Mouse (Mus musculus) gonadal fat pad, adult 2 months (tissue): ENCODE results near the gene Mon1a. TPM values are rescaled to one million over a fixed set of nuclear protein-coding genes. Genes with fewer than 3 reads are reported as not detected.

ENCODE experiments used
- DNase-seq: peaks from one replicate; pipeline ENCODE4 v3.0.0-alpha.2; 2012; ENCODE audit warnings: low read depth
- polyA plus RNA-seq: library from polyadenylated mRNA; depleted of rRNA; stranded (reverse); fragments of >200 nt; gene quantifications from 2 replicates; pipeline ENCODE4 v1.2.3, GENCODE M21; 2012; rRNA removed

Mon1a gene
- polyA plus RNA-seq, 1 experiment: 26.2 TPM

- no peak for DNase-seq
Measured at GRCm38 (mm10) chr9:107949922-107950235, 61.9 kb downstream of the Mon1a start, which contains the start of gene Traip. TSS of gene Traip (plus strand) at chr9:107950136.

- DNase-seq: no peak
Measured at GRCm38 (mm10) chr9:107950460-107951355, 62.8 kb downstream of the Mon1a start.

Other genes with a start within 250 kb of the Mon1a start
- 10.5 and 12.5 TPM in 2 replicates for gene Slc38a3, start 218.6 kb upstream of the Mon1a start, polyA plus RNA-seq
- gene Gnat1, start 208.4 kb upstream of the Mon1a start, polyA plus RNA-seq: 0.24 TPM in 1 of 2 replicates, not detected in the other
- gene Sema3f, start 177.7 kb upstream of the Mon1a start, polyA plus RNA-seq: 59.8 and 64.0 TPM in 2 replicates
- gene Rbm5, start 117.2 kb upstream of the Mon1a start, polyA plus RNA-seq: 59.3 and 73.5 TPM in 2 replicates
- gene Rbm6, start 14.9 kb upstream of the Mon1a start, polyA plus RNA-seq: 19.0 and 20.9 TPM in 2 replicates
- gene Mst1r, start 18.7 kb downstream of the Mon1a start, polyA plus RNA-seq: 34.3 and 40.2 TPM in 2 replicates
- gene Actl11, start 40.3 kb downstream of the Mon1a start, polyA plus RNA-seq: 2.3 and 3.1 TPM in 2 replicates
- 0.84 and 0.92 TPM in 2 replicates for gene Camkv, start 47.5 kb downstream of the Mon1a start, polyA plus RNA-seq
- 0.81 and 1.2 TPM in 2 replicates for gene Traip, start 62.0 kb downstream of the Mon1a start, polyA plus RNA-seq
- 43.3 and 65.1 TPM in 2 replicates for gene Uba7, start 87.4 kb downstream of the Mon1a start, polyA plus RNA-seq
- gene Gm20661, start 94.9 kb downstream of the Mon1a start, polyA plus RNA-seq: 0.84 and 1.0 TPM in 2 replicates
- 16.2 and 20.8 TPM in 2 replicates for gene Inka1, start 97.7 kb downstream of the Mon1a start, polyA plus RNA-seq
- gene Cdhr4, start 104.3 kb downstream of the Mon1a start, polyA plus RNA-seq: 13.0 and 14.5 TPM in 2 replicates
- 3.8 and 5.0 TPM in 2 replicates for gene Gm20662, start 108.2 kb downstream of the Mon1a start, polyA plus RNA-seq
- 94.3 and 97.5 TPM in 2 replicates for gene Ip6k1, start 114.3 kb downstream of the Mon1a start, polyA plus RNA-seq
- 51.3 and 52.0 TPM in 2 replicates for gene Gmppb, start 161.1 kb downstream of the Mon1a start, polyA plus RNA-seq
- 9.0 and 9.8 TPM in 2 replicates for gene Amigo3, start 165.0 kb downstream of the Mon1a start, polyA plus RNA-seq
- gene Mst1, start 192.3 kb downstream of the Mon1a start, polyA plus RNA-seq: 0.32 and 0.94 TPM in 2 replicates
- 69.5 and 90.7 TPM in 2 replicates for gene Rnf123, start 195.2 kb downstream of the Mon1a start, polyA plus RNA-seq
- gene Apeh, start 206.5 kb downstream of the Mon1a start, polyA plus RNA-seq: 94.2 and 118 TPM in 2 replicates